ENCODE assay signal across 33 mouse cellular contexts in the genomic region with DNA sequence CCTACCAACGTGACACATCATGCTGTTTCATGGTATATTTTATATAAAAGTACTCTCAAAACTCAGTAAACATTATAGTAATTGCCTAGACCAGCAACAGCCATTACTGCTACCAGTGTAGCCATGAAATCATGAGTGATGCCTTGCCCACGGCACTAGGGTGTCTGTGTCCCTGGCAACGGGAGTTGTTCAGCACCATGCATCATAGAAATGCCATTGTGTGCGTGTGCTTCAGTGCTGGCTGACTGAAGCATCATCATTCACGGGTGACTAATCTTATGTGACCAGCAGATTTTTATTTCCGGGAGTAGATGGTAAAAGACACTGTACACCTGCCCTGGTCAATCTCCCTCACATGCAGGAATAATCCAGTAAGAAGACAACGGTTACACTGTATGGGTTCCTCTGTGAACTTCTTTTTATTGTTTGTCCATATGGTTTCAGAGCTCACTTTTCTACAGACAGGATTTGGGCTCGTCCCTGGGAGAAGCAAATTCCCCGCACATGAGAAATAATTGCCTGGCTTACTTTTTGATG.
DNase-seq lines count a peak whose midpoint lies in the region; ATAC-seq and TF ChIP-seq lines count a peak whose summit lies in the region.
"Had no signal": no experiment of that assay in that cellular context is flagged by ENCODE, and none has a peak within 500 bp of the region (broad histone marks: within the 10 kb centered on the region; RNA-seq: fewer than 3 reads in every experiment).

No protein-coding gene starts in this region.

- no peak overlapping the region for H3K4me3 ChIP-seq in hindbrain, postnatal 0 days (ENCODE audit: low read length)
- H3K4me3 ChIP-seq in hindbrain, embryonic 14.5 days (replicated peaks; ENCODE audit: low read length): no peak overlapping the region
- no peak overlapping the region for H3K4me3 ChIP-seq in neural tube, embryonic 13.5 days
- H3K4me3 ChIP-seq: embryonic facial prominence, embryonic 12.5 days; forebrain, embryonic 12.5 days; heart, embryonic 10.5 days; heart, embryonic 15.5 days; hindbrain, embryonic 15.5 days; kidney, embryonic 15.5 days; midbrain, embryonic 12.5 days had no signal

- H3K4me2 ChIP-seq in hindbrain, postnatal 0 days (ENCODE audit: low read depth, low read length): no peak overlapping the region
- H3K4me2 ChIP-seq in hindbrain, embryonic 14.5 days (replicated peaks): no peak overlapping the region
- no peak overlapping the region for H3K4me2 ChIP-seq in neural tube, embryonic 13.5 days
- H3K4me2 ChIP-seq: embryonic facial prominence, embryonic 12.5 days; forebrain, embryonic 12.5 days; heart, embryonic 15.5 days; hindbrain, embryonic 15.5 days; kidney, embryonic 15.5 days; midbrain, embryonic 12.5 days had no signal

- no peaks in the 10 kb centered on the region for H3K9me3 ChIP-seq in hindbrain, postnatal 0 days (ENCODE audit: low read length)
- no peaks in the 10 kb centered on the region for H3K9me3 ChIP-seq in hindbrain, embryonic 14.5 days (ENCODE audit: control insufficient read depth, low read length)
- H3K9me3 ChIP-seq in neural tube, embryonic 13.5 days: no peaks in the 10 kb centered on the region
- H3K9me3 ChIP-seq: forebrain, embryonic 12.5 days; heart, embryonic 10.5 days; heart, embryonic 15.5 days; hindbrain, embryonic 15.5 days; kidney, embryonic 15.5 days; midbrain, embryonic 12.5 days had no signal

- TF ChIP-seq CTCF in hindbrain, postnatal 0 days (IDR thresholded peaks at IDR 0.05; ENCODE audit: low read depth): no peak

- 51% methylated on average over 9 of the region's 9 CpGs for WGBS in hindbrain, postnatal 0 days
- WGBS in hindbrain, embryonic 14.5 days: 65% methylated on average over 9 of the region's 9 CpGs
- WGBS in neural tube, embryonic 13.5 days: 62% methylated on average over 9 of the region's 9 CpGs

- H3K4me1 ChIP-seq in hindbrain, postnatal 0 days (ENCODE audit: insufficient read depth, low read length): no peaks in the 10 kb centered on the region
- H3K4me1 ChIP-seq in hindbrain, embryonic 14.5 days (replicated peaks; ENCODE audit: control insufficient read depth, insufficient read depth, low read length): no peaks in the 10 kb centered on the region
- H3K4me1 ChIP-seq in neural tube, embryonic 13.5 days (replicated peaks): no peaks in the 10 kb centered on the region
- H3K4me1 ChIP-seq: embryonic facial prominence, embryonic 12.5 days; forebrain, embryonic 12.5 days; heart, embryonic 10.5 days; heart, embryonic 15.5 days; hindbrain, embryonic 15.5 days; kidney, embryonic 15.5 days; midbrain, embryonic 12.5 days had no signal

- ATAC-seq in hindbrain, postnatal 0 days: peak; percentile 55; the same call in 1 of the 2 replicates
- no peak; the same call in 1 of the 2 replicates for ATAC-seq in hindbrain, embryonic 14.5 days (ENCODE audit: low FRiP score)
- ATAC-seq in neural tube, embryonic 13.5 days (ENCODE audit: low read depth): peak; percentile 32; the same call in 1 of the 2 replicates
- ATAC-seq: Patski had no signal

- DNase-seq in adrenal gland, adult 2 months: peak; percentile 5
- no peak for DNase-seq in adrenal gland, postnatal 4 days (ENCODE audit: low spot score in 2 of 2)
- peak; percentile 10 for DNase-seq in hindbrain, postnatal 0 days (ENCODE audit: low spot score)
- DNase-seq in hindbrain, embryonic 14.5 days (ENCODE audit: low spot score): no peak
- no peak for DNase-seq in neural tube, embryonic 10.5 days (ENCODE audit: extremely low spot score, low spot score)
- DNase-seq in retina, postnatal 1 day: peak; percentile 71
- no peak for DNase-seq in ovary, postnatal 36 days (ENCODE audit: low spot score)
- DNase-seq: adrenal gland, postnatal 25 days; cerebellum, adult 11 months; cerebellum, adult 9-10 months; cerebellum, postnatal 36 days; gastrocnemius, postnatal 25 days; heart, adult 11 months; kidney, adult 18-20 months; kidney, postnatal 25 days; liver; lung, adult 2 months; lung, postnatal 14 days; right cerebral cortex, postnatal 4 days; thymus, adult 18-20 months; thymus, postnatal 25 days had no signal

- H3K27me3 ChIP-seq in hindbrain, postnatal 0 days (ENCODE audit: insufficient read depth, low read length): no peaks in the 10 kb centered on the region
- H3K27me3 ChIP-seq in hindbrain, embryonic 14.5 days (ENCODE audit: control insufficient read depth, insufficient read depth, low read length): no peaks in the 10 kb centered on the region
- H3K27me3 ChIP-seq in neural tube, embryonic 13.5 days: no peaks in the 10 kb centered on the region
- H3K27me3 ChIP-seq: embryonic facial prominence, embryonic 12.5 days; forebrain, embryonic 12.5 days; heart, embryonic 15.5 days; hindbrain, embryonic 15.5 days; kidney, embryonic 15.5 days; midbrain, embryonic 12.5 days; Patski had no signal

- H3K27ac ChIP-seq in hindbrain, postnatal 0 days: no peak overlapping the region
- H3K27ac ChIP-seq in hindbrain, embryonic 14.5 days: no peak overlapping the region
- no peak overlapping the region for H3K27ac ChIP-seq in neural tube, embryonic 13.5 days (replicated peaks)
- H3K27ac ChIP-seq: embryonic facial prominence, embryonic 12.5 days; forebrain, embryonic 12.5 days; heart, embryonic 10.5 days; heart, embryonic 15.5 days; hindbrain, embryonic 15.5 days; kidney, embryonic 15.5 days; liver, embryonic 14.5 days; midbrain, embryonic 12.5 days; stomach, postnatal 0 days had no signal

- H3K9ac ChIP-seq in hindbrain, postnatal 0 days (replicated peaks; ENCODE audit: low read length): no peak overlapping the region
- H3K9ac ChIP-seq in hindbrain, embryonic 14.5 days: no peak overlapping the region
- H3K9ac ChIP-seq in neural tube, embryonic 13.5 days: no peak overlapping the region
- H3K9ac ChIP-seq: embryonic facial prominence, embryonic 12.5 days; forebrain, embryonic 12.5 days; heart, embryonic 15.5 days; hindbrain, embryonic 15.5 days; kidney, embryonic 15.5 days; liver, embryonic 14.5 days; midbrain, embryonic 12.5 days had no signal

- H3K36me3 ChIP-seq in hindbrain, postnatal 0 days (ENCODE audit: insufficient read depth, low read length): no peaks in the 10 kb centered on the region
- H3K36me3 ChIP-seq in hindbrain, embryonic 14.5 days (replicated peaks; ENCODE audit: control insufficient read depth, insufficient read depth): no peaks in the 10 kb centered on the region
- H3K36me3 ChIP-seq in neural tube, embryonic 13.5 days: no peaks in the 10 kb centered on the region
- H3K36me3 ChIP-seq: embryonic facial prominence, embryonic 12.5 days; forebrain, embryonic 12.5 days; G1E; heart, embryonic 10.5 days; heart, embryonic 15.5 days; hindbrain, embryonic 15.5 days; kidney, embryonic 15.5 days; midbrain, embryonic 12.5 days had no signal

Comparison
In these comparisons a context has a peak if more than half of its experiments do, and no peak if none do; other contexts are left out.
1. DNase-seq: peak in adrenal gland, adult 2 months (single experiment), hindbrain, postnatal 0 days (single experiment) and retina, postnatal 1 day (single experiment); none in adrenal gland, postnatal 4 days (0 of 2), hindbrain, embryonic 14.5 days (single experiment), neural tube, embryonic 10.5 days (single experiment) and ovary, postnatal 36 days (single experiment).